Mouse (Mus musculus) kidney, adult 2 months (tissue): Measurements from ENCODE around the gene Plpp2.

Source experiments
- CTCF ChIP-seq: fragments of 200-500 bp; conservative IDR thresholded peaks from 2 replicates; pipeline ENCODE4 v1.5.1; 2011; ENCODE audit warnings: low read depth, mild to moderate bottlenecking, control low read depth, low read length, moderate library complexity, mixed read lengths; ENCODE audit not compliant: insufficient read depth, insufficient read length
- POLR2A ChIP-seq: fragments of 200-500 bp; IDR thresholded peaks from one replicate; pipeline ENCODE4 v1.6.1; 2011; ENCODE audit warnings: low read depth, low read length, control low read depth

GRCm38 (mm10) chr10:79581501-79581900 lies 47.9 kb upstream of the Plpp2 start:
- TF ChIP-seq CTCF (no peak), POLR2A (no peak)
